Comparison of ENCODE assay signal across 27 mouse cellular contexts in the genomic region with DNA sequence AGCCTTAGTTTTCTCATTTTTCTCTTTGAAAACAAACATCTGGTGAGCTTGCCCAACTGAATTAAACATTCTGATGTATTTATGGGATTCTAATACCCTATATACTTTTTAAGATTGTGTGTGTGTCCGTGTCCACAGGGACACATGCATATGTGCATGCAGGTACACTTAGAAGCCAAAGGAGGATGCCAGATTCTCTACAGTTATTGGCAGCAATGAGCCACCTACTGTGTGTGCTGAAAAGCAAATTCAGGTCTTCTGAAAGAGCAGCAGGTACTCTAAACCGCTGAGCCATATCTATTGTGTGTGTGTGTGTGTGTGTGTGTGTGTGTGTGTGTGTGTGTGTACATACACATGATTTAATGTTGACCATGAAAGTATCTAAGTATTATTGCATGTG.
"Had no signal": no experiment of that assay in that cellular context is flagged by ENCODE, and none has a peak within 500 bp of the region (broad histone marks: within the 10 kb centered on the region; RNA-seq: fewer than 3 reads in every experiment).

No protein-coding gene starts in this region.

- DNase-seq: gastrocnemius, adult 2 months; gastrocnemius, postnatal 10 days; gastrocnemius, postnatal 25 days; heart, adult 18-20 months; heart, postnatal 10 days; heart, postnatal 4 days; kidney, adult 18-20 months; kidney, adult 8-10 months; kidney, postnatal 10 days; kidney, postnatal 25 days; kidney, postnatal 4 days; liver; liver, embryonic 13.5 days had no signal

- H3K27ac ChIP-seq: gastrocnemius, adult 2 months; heart, embryonic 10.5 days; hindbrain, embryonic 10.5 days; hindbrain, embryonic 12.5 days; intestine, embryonic 15.5 days; left cerebral cortex, adult 2 months; limb, embryonic 10.5 days; limb, embryonic 12.5 days; liver, embryonic 13.5 days; liver, embryonic 15.5 days had no signal

- H3K9me3 ChIP-seq: heart, embryonic 10.5 days; heart, embryonic 12.5 days; hindbrain, embryonic 10.5 days; hindbrain, embryonic 12.5 days; intestine, embryonic 15.5 days; limb, embryonic 10.5 days; limb, embryonic 12.5 days; liver, embryonic 13.5 days; liver, embryonic 15.5 days had no signal

- H3K36me3 ChIP-seq: heart, embryonic 10.5 days; heart, embryonic 12.5 days; hindbrain, embryonic 10.5 days; hindbrain, embryonic 12.5 days; intestine, embryonic 15.5 days; limb, embryonic 10.5 days; limb, embryonic 12.5 days; liver, embryonic 13.5 days; liver, embryonic 15.5 days had no signal

- H3K4me3 ChIP-seq: gastrocnemius, adult 2 months; heart, embryonic 10.5 days; heart, embryonic 12.5 days; hindbrain, embryonic 10.5 days; hindbrain, embryonic 12.5 days; intestine, embryonic 15.5 days; layer of hippocampus, adult 2 months; left cerebral cortex, adult 2 months; limb, embryonic 10.5 days; limb, embryonic 12.5 days; liver, embryonic 13.5 days; liver, embryonic 15.5 days had no signal

- H3K4me2 ChIP-seq: heart, embryonic 12.5 days; hindbrain, embryonic 12.5 days; hindbrain, embryonic 14.5 days; intestine, embryonic 15.5 days; limb, embryonic 12.5 days; liver, embryonic 11.5 days; liver, embryonic 13.5 days; liver, embryonic 15.5 days had no signal

- H3K27me3 ChIP-seq: heart, embryonic 12.5 days; hindbrain, embryonic 12.5 days; intestine, embryonic 15.5 days; limb, embryonic 12.5 days; liver, embryonic 13.5 days; liver, embryonic 15.5 days had no signal

- ATAC-seq: inflammation-experienced regulatory T-cells, adult 6 months; intestine, embryonic 15.5 days; intestine, postnatal 0 days had no signal

- H3K4me1 ChIP-seq: heart, embryonic 10.5 days; heart, embryonic 12.5 days; hindbrain, embryonic 10.5 days; hindbrain, embryonic 12.5 days; intestine, embryonic 15.5 days; limb, embryonic 12.5 days; liver, embryonic 13.5 days; liver, embryonic 15.5 days had no signal

- H3K9ac ChIP-seq: heart, embryonic 12.5 days; hindbrain, embryonic 12.5 days; hindbrain, embryonic 14.5 days; intestine, embryonic 15.5 days; limb, embryonic 12.5 days; liver, embryonic 13.5 days; liver, embryonic 15.5 days had no signal
